26 mouse cellular contexts compared by ENCODE assay signal in the genomic region with DNA sequence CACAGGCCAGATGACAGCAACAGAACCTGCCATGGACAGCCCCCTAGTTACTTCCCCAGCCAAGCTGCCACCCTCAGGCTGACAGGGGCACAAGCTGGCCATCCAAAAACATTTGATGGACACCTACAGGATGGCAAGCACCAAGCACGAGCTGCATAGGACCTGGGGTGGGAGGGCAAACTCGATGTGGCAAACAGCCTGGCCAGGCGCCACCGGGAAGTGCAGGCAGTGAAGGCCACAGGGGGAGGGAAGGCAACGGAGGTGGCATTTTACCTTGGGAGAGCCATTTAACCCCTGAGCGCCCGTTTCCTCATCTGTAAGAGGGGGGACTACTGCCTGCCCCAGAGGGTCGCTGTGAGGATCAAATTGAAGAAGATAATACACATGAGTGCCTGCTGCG.
"Had no signal": no experiment of that assay in that cellular context is flagged by ENCODE, and none has a peak within 500 bp of the region (broad histone marks: within the 10 kb centered on the region; RNA-seq: fewer than 3 reads in every experiment).

No protein-coding gene starts in this region.

- H3K27me3 ChIP-seq: heart, embryonic 12.5 days; hindbrain, embryonic 13.5 days; hindbrain, embryonic 15.5 days; limb, embryonic 12.5 days; liver, embryonic 13.5 days; liver, embryonic 15.5 days had no signal

- H3K4me2 ChIP-seq: heart, embryonic 12.5 days; hindbrain, embryonic 13.5 days; hindbrain, embryonic 15.5 days; limb, embryonic 12.5 days; liver, embryonic 11.5 days; liver, embryonic 13.5 days; liver, embryonic 15.5 days had no signal

- ATAC-seq: hindbrain, postnatal 0 days; intestine, embryonic 16.5 days had no signal

- H3K27ac ChIP-seq: gastrocnemius, adult 2 months; heart, embryonic 10.5 days; hindbrain, embryonic 10.5 days; hindbrain, embryonic 13.5 days; hindbrain, embryonic 15.5 days; hindbrain, postnatal 0 days; layer of hippocampus, adult 2 months; left cerebral cortex, adult 2 months; limb, embryonic 10.5 days; limb, embryonic 12.5 days; liver, embryonic 13.5 days; liver, embryonic 15.5 days had no signal

- H3K9ac ChIP-seq: heart, embryonic 12.5 days; hindbrain, embryonic 13.5 days; hindbrain, embryonic 15.5 days; limb, embryonic 12.5 days; liver, embryonic 13.5 days; liver, embryonic 15.5 days had no signal

- DNase-seq: gastrocnemius, adult 2 months; gastrocnemius, postnatal 10 days; gastrocnemius, postnatal 25 days; heart, adult 18-20 months; heart, postnatal 10 days; heart, postnatal 4 days; kidney, adult 11 months; kidney, adult 2 months; kidney, adult 9 months; kidney, postnatal 10 days; kidney, postnatal 4 days; liver; liver, embryonic 13.5 days had no signal

- H3K4me1 ChIP-seq: heart, embryonic 12.5 days; hindbrain, embryonic 10.5 days; hindbrain, embryonic 13.5 days; hindbrain, embryonic 15.5 days; limb, embryonic 10.5 days; limb, embryonic 12.5 days had no signal

- H3K9me3 ChIP-seq: heart, embryonic 10.5 days; heart, embryonic 12.5 days; hindbrain, embryonic 10.5 days; hindbrain, embryonic 13.5 days; hindbrain, embryonic 15.5 days; limb, embryonic 10.5 days; limb, embryonic 12.5 days; liver, embryonic 13.5 days; liver, embryonic 15.5 days had no signal

- H3K4me3 ChIP-seq: gastrocnemius, adult 2 months; heart, embryonic 10.5 days; heart, embryonic 12.5 days; hindbrain, embryonic 10.5 days; hindbrain, embryonic 13.5 days; hindbrain, embryonic 15.5 days; layer of hippocampus, adult 2 months; left cerebral cortex, adult 2 months; limb, embryonic 10.5 days; limb, embryonic 12.5 days; liver, embryonic 13.5 days; liver, embryonic 15.5 days had no signal
